Mouse (Mus musculus) gastrocnemius, adult 8-10 months (tissue): ENCODE measurements around the gene Nxn. TPM values are rescaled to one million over a fixed set of nuclear protein-coding genes. Genes with fewer than 3 reads are reported as not detected.

Source experiments
- DNase-seq, 2 experiments: peaks; one replicate each; pipeline ENCODE4 v3.0.0; 2022; ENCODE audit warnings: low spot score in 2 of 2
- total RNA-seq, 4 experiments: library from RNA; stranded (reverse); gene quantifications; 2 replicates each; pipeline ENCODE4 v1.2.4; 2022

Gene Nxn
- total RNA-seq, 4 experiments from 2014 or later = 41.5 to 47.7 (median 43.3) TPM

- DNase-seq = no peak
Measured at GRCm38 (mm10) chr11:76216681-76217389, 182.1 kb downstream of the Nxn start.

- DNase-seq = no peak
Measured at GRCm38 (mm10) chr11:76216049-76216540, 182.8 kb downstream of the Nxn start.

GRCm38 (mm10) chr11:76215011-76215410 lies 183.9 kb downstream of the Nxn start:
- no peak for DNase-seq

- no peak for DNase-seq
Measured at GRCm38 (mm10) chr11:76213841-76214240, 185.1 kb downstream of the Nxn start.

- DNase-seq = peak in 1 of 2 experiments; percentile 32
Measured at GRCm38 (mm10) chr11:76211595-76211994, 187.3 kb downstream of the Nxn start.

GRCm38 (mm10) chr11:76210228-76210985 lies 188.5 kb downstream of the Nxn start:
- no peak for DNase-seq

Other genes starting within 250 kb of the Nxn start
- gene Vps53, start 219.5 kb downstream of the Nxn start, total RNA-seq = 10 to 100 TPM; 19.6 to 22.5 (median 21.5) TPM
- gene Fam57a, start 219.5 kb downstream of the Nxn start, total RNA-seq = 1 to 10 TPM in 2 of 4 experiments, under 1 TPM in 2; 0.88 to 2.3 (median 1.1) TPM
- gene Dbil5, start 181.5 kb downstream of the Nxn start, total RNA-seq = not detected
- 1 to 10 TPM; 2.0 to 4.3 (median 3.6) TPM for gene Gemin4, start 181.5 kb downstream of the Nxn start, total RNA-seq
- gene Mrm3, start 155.4 kb downstream of the Nxn start, total RNA-seq = 10 to 100 TPM; 12.8 to 14.7 (median 13.1) TPM
- gene Glod4, start 155.4 kb downstream of the Nxn start, total RNA-seq = 10 to 100 TPM; 22.0 to 24.5 (median 22.7) TPM
- 10 to 100 TPM; 31.6 to 45.2 (median 39.6) TPM for gene Timm22, start 7.8 kb upstream of the Nxn start, total RNA-seq
- 10 to 100 TPM in 1 of 4 experiments, 1 to 10 TPM in 3; 5.5 to 10.6 (median 6.4) TPM for gene Abr, start 223.2 kb upstream of the Nxn start, total RNA-seq